ENCODE assay signal across 8 mouse cellular contexts in genomic region chr13:34254691-34255090, GRCm38 (mm10).
A peak's percentile ranks its signal among the peaks of the same experiment; 100 is the strongest.
DNase-seq lines count a peak whose midpoint lies in the region; ATAC-seq and TF ChIP-seq lines count a peak whose summit lies in the region.

No protein-coding gene starts in this region.

- no peak overlapping the region for H3K27ac ChIP-seq in heart, embryonic 11.5 days (ENCODE audit: low read depth, low read length)
- H3K27ac ChIP-seq in heart, postnatal 0 days (ENCODE audit: low read depth) = 0 out of 2 replicates have a peak overlapping the region, but pooled peaks have one; percentile 5
- H3K27ac ChIP-seq in midbrain, embryonic 16.5 days (ENCODE audit: low read length) = no peak overlapping the region

- H3K36me3 ChIP-seq in heart, embryonic 11.5 days (ENCODE audit: control insufficient read depth, insufficient read depth, low read length) = no peaks in the 10 kb centered on the region
- no peaks in the 10 kb centered on the region for H3K36me3 ChIP-seq in heart, postnatal 0 days (replicated peaks; ENCODE audit: control insufficient read depth, insufficient read depth, low read length)
- no peaks in the 10 kb centered on the region for H3K36me3 ChIP-seq in midbrain, embryonic 16.5 days (ENCODE audit: control insufficient read depth, insufficient read depth, low read length)

- H3K9ac ChIP-seq in heart, embryonic 11.5 days (ENCODE audit: low read depth, low read length) = no peak overlapping the region
- no peak overlapping the region for H3K9ac ChIP-seq in heart, postnatal 0 days (replicated peaks; ENCODE audit: low read depth, low read length)
- H3K9ac ChIP-seq in midbrain, embryonic 16.5 days (ENCODE audit: low read depth, low read length) = no peak overlapping the region

- no peak for TF ChIP-seq EP300 in heart, postnatal 0 days (IDR thresholded peaks at IDR 0.05; ENCODE audit: low read depth)

- no peak overlapping the region for H3K4me3 ChIP-seq in heart, embryonic 11.5 days (ENCODE audit: low read depth, low read length)
- no peak overlapping the region for H3K4me3 ChIP-seq in heart, postnatal 0 days (ENCODE audit: low read depth, low read length)
- H3K4me3 ChIP-seq in midbrain, embryonic 16.5 days (ENCODE audit: low read depth, low read length) = no peak overlapping the region

- DNase-seq in heart, adult 18-20 months = peak; percentile 49 to 73
- peak; percentile 14 for DNase-seq in adipocyte (ENCODE audit: low spot score)
- DNase-seq in heart, postnatal 0 days (ENCODE audit: low spot score) = peak; percentile 49
- DNase-seq in liver = peak; percentile 42
- DNase-seq in spleen, adult 12 weeks (ENCODE audit: low spot score) = peak; percentile 23

- no peak for TF ChIP-seq CTCF in heart, postnatal 0 days (IDR thresholded peaks at IDR 0.05; ENCODE audit: low read depth)

- H3K9me3 ChIP-seq in heart, embryonic 11.5 days (replicated peaks; ENCODE audit: control insufficient read depth, low read length) = no peaks in the 10 kb centered on the region
- H3K9me3 ChIP-seq in heart, postnatal 0 days (replicated peaks; ENCODE audit: control insufficient read depth, low read length) = no peaks in the 10 kb centered on the region
- no peaks in the 10 kb centered on the region for H3K9me3 ChIP-seq in midbrain, embryonic 16.5 days (replicated peaks; ENCODE audit: control insufficient read depth, low read length, poor library complexity, severe bottlenecking)

- peaks cover 13% of the 10 kb centered on the region; the same call in 1 of the 2 replicates for H3K4me1 ChIP-seq in heart, embryonic 11.5 days (ENCODE audit: control insufficient read depth, insufficient read depth, low read length)
- H3K4me1 ChIP-seq in heart, postnatal 0 days (ENCODE audit: control insufficient read depth, insufficient read depth) = peaks cover 16% of the 10 kb centered on the region
- H3K4me1 ChIP-seq in midbrain, embryonic 16.5 days (ENCODE audit: control insufficient read depth, insufficient read depth, low read length) = peaks cover 11% of the 10 kb centered on the region

- no peak overlapping the region for H3K4me2 ChIP-seq in heart, embryonic 11.5 days
- no peak overlapping the region for H3K4me2 ChIP-seq in heart, postnatal 0 days (ENCODE audit: low read depth, low read length)
- no peak overlapping the region for H3K4me2 ChIP-seq in midbrain, embryonic 16.5 days (ENCODE audit: low read length)

- WGBS in heart, embryonic 11.5 days (ENCODE audit: insufficient replicate concordance) = 62% methylated on average over 5 of the region's 5 CpGs
- WGBS in heart, postnatal 0 days = 31% methylated on average over 5 of the region's 5 CpGs
- whole genome bisulfite sequencing in midbrain, embryonic 16.5 days = 62% methylated on average over 5 of the region's 5 CpGs

- no peak for ATAC-seq in heart, embryonic 11.5 days (replicated peaks; ENCODE audit: insufficient number of reproducible peaks, low FRiP score, low TSS enrichment)
- peak; percentile 86 for ATAC-seq in heart, postnatal 0 days (ENCODE audit: insufficient read depth, low read depth)
- ATAC-seq in erythroblast, adult 5-6 weeks (replicated peaks; ENCODE audit: low FRiP score, poor library complexity, severe bottlenecking) = no peak
- no peak for ATAC-seq in midbrain, embryonic 16.5 days

- H3K27me3 ChIP-seq in heart, embryonic 11.5 days (ENCODE audit: control insufficient read depth, insufficient read depth, low read length) = no peaks in the 10 kb centered on the region
- H3K27me3 ChIP-seq in heart, postnatal 0 days (ENCODE audit: control insufficient read depth, insufficient read depth, low read length) = no peaks in the 10 kb centered on the region
- no peaks in the 10 kb centered on the region for H3K27me3 ChIP-seq in midbrain, embryonic 16.5 days (ENCODE audit: control insufficient read depth, insufficient read depth, low read depth, low read length)
